Mouse (Mus musculus) liver, embryonic 11.5 days (tissue): Measurements from ENCODE around the gene Htra3. TPM values are rescaled to one million over a fixed set of nuclear protein-coding genes. Genes with fewer than 3 reads are reported as not detected.

Source experiments
- ATAC-seq: fragments of 200-750 bp; cut with Nextera tagmentation; replicated peaks from 2 replicates; pipeline ENCODE4 v1.8.0; 2017; ENCODE audit warnings: moderate number of reproducible peaks, mild to moderate bottlenecking, moderate TSS enrichment, moderate library complexity; ENCODE audit not compliant: low FRiP score
- DNase-seq: peaks from one replicate; pipeline ENCODE4 v3.0.0-alpha.2; 2017; ENCODE audit warnings: low spot score
- H3K27ac ChIP-seq: fragments of 300-500 bp; sonication (generic); 2 replicates; pipeline ENCODE4 v1.5.1; 2014; ENCODE audit warnings: mild to moderate bottlenecking, low read depth, low read length, control low read depth
- H3K27me3 ChIP-seq: fragments of 300-500 bp; sonication (generic); replicated peaks from 2 replicates; pipeline ENCODE4 v1.6.1; 2014; ENCODE audit warnings: low read length, mixed read lengths; ENCODE audit not compliant: control insufficient read depth, insufficient read depth
- H3K36me3 ChIP-seq: fragments of 300-500 bp; sonication (generic); 2 replicates; pipeline ENCODE4 v1.6.1; 2014; ENCODE audit warnings: mild to moderate bottlenecking, low read length, moderate library complexity, mixed read lengths; ENCODE audit not compliant: control insufficient read depth, insufficient read depth
- H3K4me1 ChIP-seq: fragments of 300-500 bp; sonication (generic); replicated peaks from 2 replicates; pipeline ENCODE4 v1.6.1; 2014; ENCODE audit warnings: low read length, mixed read lengths; ENCODE audit not compliant: control insufficient read depth, insufficient read depth
- H3K4me2 ChIP-seq: fragments of 300-500 bp; sonication (generic); 2 replicates; pipeline ENCODE4 v1.6.1; 2014; ENCODE audit warnings: mild to moderate bottlenecking, control low read depth, moderate library complexity
- H3K4me3 ChIP-seq: fragments of 300-500 bp; sonication (generic); 2 replicates; pipeline ENCODE4 v1.5.1; 2014; ENCODE audit warnings: low read depth, low read length, control low read depth
- H3K9ac ChIP-seq: fragments of 300-500 bp; sonication (generic); 2 replicates; pipeline ENCODE4 v1.6.1; 2014; ENCODE audit warnings: low read depth, low read length, control low read depth
- H3K9me3 ChIP-seq: fragments of 300-500 bp; sonication (generic); 2 replicates; pipeline ENCODE4 v1.6.1; 2016; ENCODE audit warnings: low read length, inconsistent platforms, mixed read lengths; ENCODE audit not compliant: control insufficient read depth
- WGBS: fragments of 180-500 bp; shearing (Covaris S2); extraction: QIAGEN DNeasy Blood & Tissue Kit; methylation state at CpG from one replicate; pipeline ENCODE4 v1.1.7; 2014; 5-methylcytosine and 5-hydroxymethylcytosine counted together
- polyA plus RNA-seq: library from polyadenylated mRNA; unstranded; fragments of >200 nt; fragmentation: Nextera tagmentation; extraction: Ambion mirVana; gene quantifications from 2 replicates; pipeline ENCODE4 v1.2.1, GENCODE M21; 2014

The Htra3 gene
- polyA plus RNA-seq, 1 experiment from 2014 or later, result 2.3 TPM

DNA sequence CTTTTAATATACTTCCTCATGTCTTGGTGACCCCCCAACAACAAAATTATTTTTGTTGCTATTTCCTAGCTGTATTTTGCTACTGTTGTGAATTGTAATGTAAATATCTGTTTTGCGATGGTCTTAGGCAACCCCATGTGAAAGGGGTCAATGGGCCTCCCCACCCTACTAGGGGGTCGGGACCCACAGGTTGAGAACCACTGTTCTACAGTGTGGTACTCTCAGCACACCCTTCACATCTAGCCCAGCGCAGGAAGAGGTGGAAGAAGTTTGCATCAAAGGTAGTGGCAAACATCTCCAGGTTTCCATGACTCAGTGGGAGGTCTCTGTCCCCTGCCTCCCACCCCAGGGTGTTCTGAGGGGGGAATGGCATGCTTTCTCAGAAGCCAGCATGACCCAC lies 25.8 kb upstream of the Htra3 start:
- Histone ChIP-seq H3K36me3 (no peaks in the 10 kb centered on the region), H3K4me3 (no peak overlapping the region), H3K9me3 (no peaks in the 10 kb centered on the region), H3K27me3 (no peaks in the 10 kb centered on the region), H3K27ac (no peak overlapping the region), H3K9ac (no peak overlapping the region), H3K4me1 (no peaks in the 10 kb centered on the region), H3K4me2 (no peak overlapping the region)
- WGBS, result 83% methylated on average over 3 of the region's 3 CpGs
- DNase-seq (no peak), ATAC-seq (no peak)

DNA sequence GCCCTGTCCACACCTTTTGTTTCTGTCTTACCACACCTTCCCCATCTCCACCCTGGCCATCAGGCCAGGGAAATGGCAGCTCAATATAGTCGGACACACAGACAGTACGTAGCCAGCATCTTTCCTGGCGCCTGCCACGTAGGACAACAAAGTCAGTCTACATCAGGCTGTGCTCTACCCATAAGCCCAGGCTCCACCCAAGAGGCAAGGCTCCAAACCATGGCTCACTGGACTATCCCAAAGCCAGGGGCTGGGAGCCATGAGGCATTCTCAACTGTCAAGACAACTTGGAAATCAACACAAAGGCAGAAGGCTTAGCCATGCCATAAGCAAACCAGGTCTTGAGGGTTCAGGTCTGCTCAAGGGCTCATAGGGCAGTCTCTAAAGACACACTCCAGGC lies 24.2 kb upstream of the Htra3 start:
- Histone ChIP-seq H3K9me3 (no peaks in the 10 kb centered on the region), H3K36me3 (no peaks in the 10 kb centered on the region), H3K4me2 (no peak overlapping the region), H3K4me1 (no peaks in the 10 kb centered on the region), H3K27ac (no peak overlapping the region), H3K27me3 (no peaks in the 10 kb centered on the region), H3K9ac (no peak overlapping the region), H3K4me3 (no peak overlapping the region)
- DNase-seq (no peak), ATAC-seq (no peak)
- WGBS, result 88% methylated on average over 4 of the region's 4 CpGs

DNA sequence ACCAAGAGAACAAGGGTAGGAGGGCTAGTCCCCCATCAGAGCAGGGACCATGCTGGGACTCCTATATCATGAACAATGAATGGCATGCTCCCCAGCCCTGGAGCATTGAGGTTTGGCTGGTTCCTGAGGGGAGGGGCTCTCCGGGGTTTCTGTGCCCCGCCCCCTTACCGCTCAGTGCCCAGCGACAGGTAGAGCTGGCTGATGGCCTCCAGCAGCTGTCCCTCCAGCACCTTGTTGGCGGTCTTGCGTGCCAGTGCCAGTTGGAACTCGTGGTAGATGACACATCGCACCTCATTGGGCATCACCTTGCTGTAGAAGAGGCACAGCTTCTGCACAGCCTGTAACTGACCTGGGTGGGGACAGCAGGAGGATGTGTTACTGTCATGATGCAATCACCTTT lies 23.6 kb upstream of the Htra3 start:
- no peaks in the 10 kb centered on the region for H3K9me3 ChIP-seq
- no peak overlapping the region for H3K27ac ChIP-seq
- H3K4me1 ChIP-seq, result no peaks in the 10 kb centered on the region
- no peak overlapping the region for H3K9ac ChIP-seq
- 82% methylated on average over 8 of the region's 8 CpGs for WGBS
- H3K4me3 ChIP-seq, result no peak overlapping the region
- ATAC-seq, result no peak
- H3K27me3 ChIP-seq, result no peaks in the 10 kb centered on the region
- H3K36me3 ChIP-seq, result no peaks in the 10 kb centered on the region
- no peak for DNase-seq
- H3K4me2 ChIP-seq, result no peak overlapping the region

DNA sequence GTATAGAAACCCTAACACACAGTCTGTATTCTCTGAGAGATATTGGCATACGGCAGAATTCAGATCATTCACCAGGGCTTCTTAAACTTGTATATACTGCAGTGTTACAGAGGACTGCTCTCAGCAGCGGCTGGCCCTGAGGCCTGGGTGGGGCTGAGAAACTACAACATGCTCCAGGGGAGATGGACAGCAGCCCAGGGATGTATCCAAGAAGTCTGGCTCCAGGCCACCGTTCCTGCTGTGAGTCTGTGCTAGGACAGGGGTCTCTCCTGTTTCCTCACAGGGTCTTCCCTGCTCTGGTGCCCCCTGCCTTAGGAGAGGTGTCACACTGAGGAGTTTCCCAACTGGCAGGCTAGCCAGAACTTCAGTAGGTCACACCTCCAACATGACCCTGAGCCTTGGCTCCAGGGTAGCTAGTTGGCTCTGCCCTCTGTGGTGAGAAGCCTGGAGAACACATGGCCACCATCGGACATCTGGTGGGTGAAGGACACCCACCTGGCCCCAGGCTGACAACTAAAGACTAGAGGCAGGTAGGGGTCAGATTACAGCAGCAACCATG lies 23.1 kb upstream of the Htra3 start:
- H3K9me3 ChIP-seq, result no peaks in the 10 kb centered on the region
- WGBS, result 77% methylated on average over 4 of the region's 4 CpGs
- no peak overlapping the region for H3K4me2 ChIP-seq
- DNase-seq (no peak), ATAC-seq (no peak)
- no peak overlapping the region for H3K27ac ChIP-seq
- H3K4me1 ChIP-seq, result no peaks in the 10 kb centered on the region
- no peak overlapping the region for H3K9ac ChIP-seq
- H3K36me3 ChIP-seq, result no peaks in the 10 kb centered on the region
- no peaks in the 10 kb centered on the region for H3K27me3 ChIP-seq
- H3K4me3 ChIP-seq, result no peak overlapping the region

DNA sequence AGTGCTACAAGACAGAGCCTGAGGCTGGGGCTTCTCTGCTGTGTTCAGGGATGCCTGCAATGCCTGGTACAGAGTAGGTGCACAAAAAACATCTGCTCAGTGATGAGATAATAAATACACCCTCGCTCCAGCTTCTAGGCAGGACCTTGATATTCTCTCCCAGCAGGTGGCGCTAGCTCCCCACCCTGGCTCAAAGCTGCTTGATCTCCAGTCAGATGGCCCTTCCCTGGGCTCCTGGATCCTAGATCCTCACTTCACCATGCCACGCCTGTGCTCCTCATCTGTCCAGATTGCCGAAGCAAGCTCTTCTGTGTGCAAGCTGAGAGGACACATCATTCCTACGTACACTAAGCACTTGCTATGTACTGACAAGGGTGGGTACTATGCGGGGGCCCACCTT lies 21.5 kb upstream of the Htra3 start:
- H3K4me2 ChIP-seq, result no peak overlapping the region
- DNase-seq, result peak; percentile 62
- H3K9ac ChIP-seq, result no peak overlapping the region
- no peaks in the 10 kb centered on the region for H3K4me1 ChIP-seq
- H3K36me3 ChIP-seq, result no peaks in the 10 kb centered on the region
- no peak overlapping the region for H3K27ac ChIP-seq
- H3K4me3 ChIP-seq, result no peak overlapping the region
- WGBS, result 49% methylated on average over 6 of the region's 6 CpGs
- no peak for ATAC-seq
- H3K27me3 ChIP-seq, result no peaks in the 10 kb centered on the region
- no peaks in the 10 kb centered on the region for H3K9me3 ChIP-seq

DNA sequence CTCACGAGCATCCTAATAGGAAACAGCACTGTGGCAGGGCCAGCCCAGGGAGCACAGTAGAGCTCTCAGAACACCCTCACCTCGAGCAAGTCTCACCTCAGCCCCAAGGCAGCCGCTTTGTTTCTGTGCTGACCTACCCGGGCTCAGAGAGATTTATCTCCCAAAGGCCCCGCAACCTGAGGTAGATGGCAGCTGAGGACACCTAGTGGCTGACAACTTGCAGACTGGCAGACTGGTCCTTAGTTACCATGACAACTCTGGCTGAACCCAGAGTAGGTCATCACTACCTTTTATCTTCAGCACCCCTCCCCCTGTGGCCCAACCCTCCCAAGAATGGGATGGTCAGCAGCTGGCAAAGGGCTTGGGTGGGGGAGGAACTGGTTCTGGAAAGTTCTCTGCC lies 16.2 kb upstream of the Htra3 start:
- no peaks in the 10 kb centered on the region for H3K36me3 ChIP-seq
- no peak overlapping the region for H3K4me2 ChIP-seq
- DNase-seq (no peak), ATAC-seq (no peak)
- H3K4me3 ChIP-seq, result no peak overlapping the region
- H3K9me3 ChIP-seq, result no peaks in the 10 kb centered on the region
- H3K27ac ChIP-seq, result no peak overlapping the region
- no peaks in the 10 kb centered on the region for H3K27me3 ChIP-seq
- H3K9ac ChIP-seq, result no peak overlapping the region
- no peaks in the 10 kb centered on the region for H3K4me1 ChIP-seq
- 34% methylated on average over 5 of the region's 5 CpGs for WGBS

DNA sequence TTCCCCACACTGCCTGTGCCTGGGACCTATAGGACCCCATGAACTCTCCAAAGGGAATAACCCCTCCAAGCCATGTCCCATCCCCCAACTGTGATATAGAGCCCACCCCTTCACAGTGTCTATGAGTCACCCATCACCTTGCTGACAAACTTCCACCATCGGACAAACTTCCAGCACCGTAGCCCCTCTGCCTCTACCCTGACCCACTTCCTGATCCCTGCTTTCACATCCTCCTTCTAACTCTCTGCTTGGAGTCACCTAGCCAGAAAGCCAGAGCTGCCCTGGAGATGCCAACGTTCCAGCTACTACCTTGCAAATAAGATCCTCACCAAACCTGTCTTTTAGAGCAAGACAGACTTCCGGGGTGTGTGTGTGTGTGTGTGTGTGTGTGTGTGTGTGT lies 14.1 kb upstream of the Htra3 start:
- whole genome bisulfite sequencing, result 47% methylated on average over 4 of the region's 4 CpGs
- no peak overlapping the region for H3K4me3 ChIP-seq
- no peak overlapping the region for H3K4me2 ChIP-seq
- ATAC-seq (no peak), DNase-seq (no peak)
- no peak overlapping the region for H3K9ac ChIP-seq
- no peaks in the 10 kb centered on the region for H3K9me3 ChIP-seq
- H3K27me3 ChIP-seq, result no peaks in the 10 kb centered on the region
- H3K36me3 ChIP-seq, result no peaks in the 10 kb centered on the region
- H3K4me1 ChIP-seq, result no peaks in the 10 kb centered on the region
- no peak overlapping the region for H3K27ac ChIP-seq

DNA sequence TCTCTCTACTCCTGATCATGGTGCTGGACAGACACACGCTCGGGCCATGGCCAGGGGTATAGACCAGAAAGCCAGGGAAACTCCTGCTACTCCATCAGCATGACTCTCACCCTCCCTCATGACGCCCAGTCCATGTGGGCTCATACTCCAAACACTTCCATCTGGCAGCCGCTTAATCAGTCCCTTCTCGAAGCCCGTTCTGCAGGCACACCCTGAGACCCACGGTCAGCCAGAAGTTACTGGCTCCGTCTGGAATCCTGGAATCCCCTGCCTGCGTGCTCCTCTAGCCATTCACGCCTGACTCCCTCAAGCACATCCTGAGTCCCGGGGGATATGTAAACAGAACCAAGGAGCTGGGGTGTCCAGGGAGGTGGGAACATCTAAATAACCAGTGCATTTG lies 11.7 kb upstream of the Htra3 start:
- DNase-seq (no peak), ATAC-seq (no peak)
- Histone ChIP-seq H3K9ac (no peak overlapping the region), H3K4me2 (no peak overlapping the region), H3K27me3 (no peaks in the 10 kb centered on the region), H3K4me1 (no peaks in the 10 kb centered on the region), H3K4me3 (no peak overlapping the region), H3K36me3 (no peaks in the 10 kb centered on the region), H3K9me3 (no peaks in the 10 kb centered on the region), H3K27ac (no peak overlapping the region)
- 61% methylated on average over 11 of the region's 11 CpGs for WGBS

DNA sequence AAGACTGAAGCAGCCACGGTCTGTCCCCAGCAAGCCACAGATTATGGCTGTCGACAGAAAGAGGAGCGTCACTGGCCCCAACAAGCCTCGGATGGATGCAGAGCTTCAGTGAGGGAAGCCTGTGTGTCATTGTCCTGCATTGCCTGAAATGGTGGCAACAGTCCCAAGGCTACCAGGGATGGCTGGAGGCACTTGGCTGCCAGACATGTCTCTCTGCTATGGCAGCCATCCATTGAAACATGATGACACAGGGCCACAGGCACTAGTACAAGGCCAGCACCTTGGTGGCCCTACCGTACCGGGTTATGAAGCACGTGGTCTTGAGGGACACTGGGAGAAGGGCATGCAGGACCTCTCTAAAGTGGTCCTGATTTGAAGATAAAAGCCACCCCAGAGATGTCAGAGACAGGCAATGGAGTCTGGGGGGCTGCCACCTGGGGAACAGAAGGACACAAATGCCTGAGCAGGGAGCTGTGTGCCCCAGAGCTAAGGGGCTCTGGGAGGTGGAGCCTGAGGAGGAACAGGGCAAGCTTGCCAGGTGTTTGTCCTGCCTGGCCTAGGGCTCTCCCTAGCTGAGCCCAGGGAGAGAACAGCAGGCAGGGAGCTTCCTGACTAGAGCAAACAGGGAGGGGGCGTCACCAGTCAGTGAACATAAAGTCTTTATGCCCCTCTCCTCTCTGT lies 11.0 kb upstream of the Htra3 start:
- Histone ChIP-seq H3K9me3 (no peaks in the 10 kb centered on the region), H3K4me1 (no peaks in the 10 kb centered on the region), H3K4me3 (no peak overlapping the region), H3K27me3 (no peaks in the 10 kb centered on the region), H3K9ac (no peak overlapping the region), H3K27ac (no peak overlapping the region), H3K4me2 (no peak overlapping the region), H3K36me3 (no peaks in the 10 kb centered on the region)
- ATAC-seq (no peak), DNase-seq (no peak)
- WGBS, result 84% methylated on average over 8 of the region's 8 CpGs
